Mouse (Mus musculus): Measurements from ENCODE around the gene Hnrnpll. TPM values are rescaled to one million over a fixed set of nuclear protein-coding genes. Genes with fewer than 3 reads are reported as not detected.
A peak's percentile ranks its signal among the peaks of the same experiment; 100 is the strongest.

Hnrnpll gene
- polyA plus RNA-seq, 1 experiment, result 77.4 TPM

GRCm38 (mm10) chr17:79980421-79981120 is 81.6 kb downstream of the Hnrnpll start:
- Histone ChIP-seq H3K27ac (ENCODE audit: insufficient read depth, low read length) (peak overlapping the region; percentile 69), H3K9ac (ENCODE audit: low read depth, poor library complexity, severe bottlenecking) (peak overlapping the region; percentile 43), H3K9me3 (replicated peaks; ENCODE audit: control insufficient read depth, insufficient read depth, low read length, poor library complexity, severe bottlenecking) (0 out of 2 replicates have a peak, but pooled peaks cover 3% of the 10 kb centered on the region), H3K4me1 (ENCODE audit: control insufficient read depth, insufficient read depth, low read length) (peaks cover 9% of the 10 kb centered on the region), H3K4me3 (ENCODE audit: low read depth, low read length) (no peak overlapping the region), H3K27me3 (ENCODE audit: control insufficient read depth, insufficient read depth, low read length, poor library complexity, severe bottlenecking) (no peaks in the 10 kb centered on the region), H3K36me3 (ENCODE audit: control insufficient read depth, insufficient read depth, low read length, poor library complexity, severe bottlenecking) (no peaks in the 10 kb centered on the region)
- TF ChIP-seq CTCF (IDR thresholded peaks at IDR 0.05; ENCODE audit: low read depth, low read length) (no peak), EP300 (IDR thresholded peaks at IDR 0.05; ENCODE audit: insufficient read depth, low read depth, low read length) (no peak), POLR2A (IDR thresholded peaks at IDR 0.05; ENCODE audit: insufficient read depth, low read length) (no peak)

Other genes starting within 250 kb of the Hnrnpll start
- gene Atl2, start 166.2 kb downstream of the Hnrnpll start, polyA plus RNA-seq (2011; ENCODE audit: insufficient read depth, insufficient read length, low read depth, missing spikeins), result 86.2 and 91.1 TPM in 2 replicates
- 15.1 and 17.5 TPM in 2 replicates for gene Galm, start 65.1 kb upstream of the Hnrnpll start, polyA plus RNA-seq (2011; ENCODE audit: insufficient read depth, insufficient read length, low read depth, missing spikeins)
- gene Srsf7, start 145.0 kb upstream of the Hnrnpll start, polyA plus RNA-seq (2011; ENCODE audit: insufficient read depth, insufficient read length, low read depth, missing spikeins), result 328 and 372 TPM in 2 replicates
- not detected in 2 replicates for gene Ttc39d, start 145.1 kb upstream of the Hnrnpll start, polyA plus RNA-seq (2011; ENCODE audit: insufficient read depth, insufficient read length, low read depth, missing spikeins)
- 45.8 and 52.8 TPM in 2 replicates for gene Gemin6, start 162.1 kb upstream of the Hnrnpll start, polyA plus RNA-seq (2011; ENCODE audit: insufficient read depth, insufficient read length, low read depth, missing spikeins)
- 7.5 and 8.0 TPM in 2 replicates for gene Morn2, start 227.9 kb upstream of the Hnrnpll start, polyA plus RNA-seq (2011; ENCODE audit: insufficient read depth, insufficient read length, low read depth, missing spikeins)
- gene Dhx57, start 228.1 kb upstream of the Hnrnpll start, polyA plus RNA-seq (2011; ENCODE audit: insufficient read depth, insufficient read length, low read depth, missing spikeins), result 19.7 and 26.4 TPM in 2 replicates
- not detected in 2 replicates for gene Arhgef33, start 245.1 kb upstream of the Hnrnpll start, polyA plus RNA-seq (2011; ENCODE audit: insufficient read depth, insufficient read length, low read depth, missing spikeins)

All from ES-Bruce4 (cell line).